Mouse (Mus musculus) G1E (cell line): ENCODE measurements around the gene Rcn3. TPM values are rescaled to one million over a fixed set of nuclear protein-coding genes. Genes with fewer than 3 reads are reported as not detected.
A peak's percentile ranks its signal among the peaks of the same experiment; 100 is the strongest.
"Not testable (repeated sequence)": the region's sequence is repeated elsewhere in the genome, so short reads cannot be mapped to it uniquely, and the experiment has no call there.

Experiments used
- ATAC-seq: 2 replicates; pipeline ENCODE4 v1.8.0; 2016; ENCODE audit warnings: mild to moderate bottlenecking; ENCODE audit not compliant: insufficient number of reproducible peaks, poor library complexity, low FRiP score, severe bottlenecking; ENCODE audit errors: extremely low read depth
- DNase-seq: peaks from one replicate; pipeline ENCODE4 v3.0.0; 2012; ENCODE audit warnings: low spot score
- H3K27me3 ChIP-seq: 2 replicates; pipeline ENCODE4 v1.6.1; 2012; ENCODE audit warnings: mild to moderate bottlenecking, low read length, inconsistent platforms; ENCODE audit not compliant: insufficient read depth
- H3K36me3 ChIP-seq: replicated peaks from 2 replicates; pipeline ENCODE3; 2012; ENCODE audit warnings: mild to moderate bottlenecking, inconsistent platforms
- H3K4me1 ChIP-seq: 2 replicates; pipeline ENCODE4 v1.6.1; 2012; ENCODE audit warnings: low read depth, low read length, inconsistent platforms, mixed read lengths; ENCODE audit not compliant: insufficient read depth
- H3K4me3 ChIP-seq: 2 replicates; pipeline ENCODE4 v1.5.1; 2012; ENCODE audit warnings: low read depth, mild to moderate bottlenecking, inconsistent platforms, low read length, moderate library complexity, mixed read lengths
- H3K9me3 ChIP-seq: replicated peaks from 2 replicates; pipeline ENCODE4 v1.6.1; 2012; ENCODE audit warnings: inconsistent platforms
- CTCF ChIP-seq: IDR thresholded peaks from 2 replicates; pipeline ENCODE4 v1.5.1; 2012; ENCODE audit warnings: low read depth, low read length, inconsistent platforms, mixed read lengths
- GATA1 ChIP-seq: IDR thresholded peaks from 2 replicates; pipeline ENCODE4 v1.6.1; 2012; ENCODE audit warnings: borderline replicate concordance, low read length, inconsistent platforms, mixed read lengths
- GATA2 ChIP-seq: IDR thresholded peaks from 2 replicates; pipeline ENCODE4 v1.6.1; 2012; ENCODE audit warnings: low read depth, low read length, inconsistent platforms, borderline replicate concordance
- POLR2AphosphoS5 ChIP-seq: IDR thresholded peaks from 2 replicates; pipeline ENCODE4 v1.6.1; 2012; ENCODE audit warnings: low read depth, low read length, inconsistent platforms; ENCODE audit not compliant: insufficient replicate concordance
- TAL1 ChIP-seq: conservative IDR thresholded peaks from 2 replicates; pipeline ENCODE4 v1.6.1; 2012; ENCODE audit warnings: low read depth, low read length, inconsistent platforms, mixed read lengths
- polyA plus RNA-seq: library from polyadenylated mRNA; stranded (reverse); fragments of >175 nt; gene quantifications from 2 replicates; pipeline ENCODE4 v1.2.3, GENCODE M21; 2012
- total RNA-seq, 2 experiments: library from RNA; stranded (forward) in 1 of 2; stranded (reverse) in 1 of 2; fragments of 200-1000 nt in 1 of 2; fragments of >200 nt in 1 of 2; fragmentation: Nextera tagmentation in 1 of 2; gene quantifications; 2 replicates each; pipeline ENCODE4 v1.2.3; 2014 to 2017

Rcn3 gene
- total and polyA plus RNA-seq, 3 experiments: 0.31 TPM; not detected in 2

DNA sequence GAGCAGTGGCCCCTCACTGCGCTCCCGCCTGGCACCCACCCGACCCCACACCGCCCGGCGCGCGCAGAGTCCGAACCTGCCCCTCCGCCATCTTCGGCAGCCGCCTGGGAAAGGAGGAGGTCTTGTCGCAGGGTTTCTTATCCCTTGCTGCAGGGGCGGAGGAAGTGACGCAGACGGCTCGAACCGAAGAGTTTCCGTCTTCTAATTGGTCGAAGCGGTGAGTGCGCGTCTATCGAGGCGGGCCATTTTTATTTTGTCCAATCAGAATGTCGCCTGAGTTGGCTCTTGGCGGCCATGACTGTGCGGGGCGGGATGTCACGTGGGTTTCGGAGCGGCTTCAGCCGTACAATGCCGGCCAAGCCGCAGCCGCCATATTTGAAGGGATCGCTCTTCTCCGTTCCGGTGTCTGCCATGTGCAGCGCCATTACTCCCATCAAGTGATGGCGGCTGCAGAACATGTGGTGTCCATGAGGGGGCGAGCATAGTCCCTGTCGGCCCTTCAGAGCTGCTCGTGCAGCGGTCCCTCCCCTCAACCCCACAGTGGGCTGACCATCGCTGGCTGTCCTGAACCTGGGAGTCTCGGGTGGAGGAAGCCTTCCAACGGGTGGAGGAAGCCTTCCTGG, 36.7 kb upstream of the Rcn3 start, which contains the start of gene Rpl13a:
Rpl13a (minus strand) TSS at position 138 of the 623 bp plus-strand sequence.
- Histone ChIP-seq H3K4me3 (peak within 1 kb of the TSS; percentile 93), H3K4me1 (peaks cover 67% of the 10 kb centered on the region), H3K9me3 (peaks cover 3% of the 10 kb centered on the region; the same call in 1 of the 2 replicates), H3K27me3 (no peaks in the 10 kb centered on the region), H3K36me3 (peaks cover 71% of the 10 kb centered on the region)
- ATAC-seq (peak; percentile 66), DNase-seq (peak; percentile 99)
- TF ChIP-seq CTCF (peak; percentile 82), TAL1 (no peak), POLR2AphosphoS5 (0 out of 2 replicates have a peak, but pooled peaks have one; percentile 15)

DNA sequence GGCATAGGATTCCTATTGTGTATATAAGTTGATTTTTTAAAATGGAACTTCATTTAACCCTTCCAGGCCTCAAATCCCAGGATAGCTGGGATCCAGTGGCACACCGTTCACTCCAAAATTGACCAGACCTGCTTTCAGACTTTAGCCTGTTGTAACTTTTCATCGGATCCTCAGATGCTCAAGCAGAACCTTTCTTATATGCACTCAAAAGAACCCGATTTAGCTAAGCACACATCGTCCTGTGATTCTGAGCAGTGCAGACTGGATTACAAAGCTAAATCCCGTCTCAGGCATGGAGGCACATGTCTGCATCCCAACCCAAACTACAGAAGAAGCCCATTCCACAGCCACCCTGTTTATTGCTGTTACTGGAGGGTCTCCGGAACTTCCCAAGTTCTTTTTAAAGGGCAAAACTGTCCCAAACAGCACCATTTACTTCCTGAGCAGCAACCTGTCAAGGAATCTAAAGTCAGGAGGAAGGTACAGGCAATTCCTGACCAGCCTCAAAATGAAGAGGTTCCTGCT, 35.7 kb upstream of the Rcn3 start:
- no peak for DNase-seq
- Histone ChIP-seq H3K9me3 (no peaks in the 10 kb centered on the region), H3K27me3 (no peaks in the 10 kb centered on the region), H3K36me3 (peaks cover 71% of the 10 kb centered on the region), H3K4me1 (peaks cover 66% of the 10 kb centered on the region), H3K4me3 (peak overlapping the region; percentile 93)
- TF ChIP-seq TAL1: no peak
- ATAC-seq: no peak

DNA sequence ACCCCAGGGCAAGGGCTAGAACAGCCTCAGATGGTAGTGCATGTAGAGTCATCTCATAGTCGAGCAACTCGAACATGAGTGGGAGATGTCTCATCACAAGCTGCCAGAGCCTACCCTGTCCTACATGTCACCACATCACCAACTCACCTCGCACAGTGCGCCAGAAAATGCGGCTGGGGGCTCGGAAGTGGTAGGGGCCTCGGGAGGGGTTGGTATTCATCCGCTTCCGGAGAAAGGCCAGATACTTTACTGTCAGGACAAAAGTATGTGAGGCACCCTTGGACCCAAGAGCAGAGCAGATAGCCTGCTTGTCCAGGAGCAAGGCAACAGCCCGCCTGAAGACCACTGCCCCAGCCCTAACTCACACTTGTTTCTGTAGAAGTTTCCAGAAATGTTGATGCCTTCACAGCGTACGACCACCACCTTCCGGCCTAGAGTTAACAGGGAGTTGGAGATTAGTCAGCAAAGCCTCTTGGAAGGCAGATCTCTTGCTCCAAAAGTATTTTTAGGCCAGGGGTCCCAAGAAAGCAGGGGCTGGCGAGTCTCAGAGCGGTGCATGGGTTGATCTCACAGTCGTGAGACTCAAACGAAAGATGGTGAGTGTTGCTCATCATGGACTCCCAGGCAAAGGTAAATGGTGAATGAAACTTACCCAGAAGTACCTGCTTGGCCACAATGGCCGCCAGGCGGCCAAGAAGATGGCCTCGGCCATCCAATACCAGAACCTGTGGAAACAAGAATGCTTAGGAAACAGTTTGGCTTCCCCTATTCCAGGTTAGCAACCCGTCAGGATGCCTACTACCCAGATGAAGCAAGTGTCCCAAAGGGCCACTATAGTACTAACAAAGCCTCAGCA, 35.1 kb upstream of the Rcn3 start:
- no peaks in the 10 kb centered on the region for H3K9me3 ChIP-seq
- peaks cover 66% of the 10 kb centered on the region for H3K4me1 ChIP-seq
- DNase-seq: no peak
- ATAC-seq: no peak
- H3K27me3 ChIP-seq: no peaks in the 10 kb centered on the region
- H3K4me3 ChIP-seq: peak overlapping the region; percentile 93
- no peak for TF ChIP-seq GATA1
- no peak for TF ChIP-seq TAL1
- no peak for TF ChIP-seq POLR2AphosphoS5
- no peak for TF ChIP-seq GATA2
- H3K36me3 ChIP-seq: peaks cover 71% of the 10 kb centered on the region

DNA sequence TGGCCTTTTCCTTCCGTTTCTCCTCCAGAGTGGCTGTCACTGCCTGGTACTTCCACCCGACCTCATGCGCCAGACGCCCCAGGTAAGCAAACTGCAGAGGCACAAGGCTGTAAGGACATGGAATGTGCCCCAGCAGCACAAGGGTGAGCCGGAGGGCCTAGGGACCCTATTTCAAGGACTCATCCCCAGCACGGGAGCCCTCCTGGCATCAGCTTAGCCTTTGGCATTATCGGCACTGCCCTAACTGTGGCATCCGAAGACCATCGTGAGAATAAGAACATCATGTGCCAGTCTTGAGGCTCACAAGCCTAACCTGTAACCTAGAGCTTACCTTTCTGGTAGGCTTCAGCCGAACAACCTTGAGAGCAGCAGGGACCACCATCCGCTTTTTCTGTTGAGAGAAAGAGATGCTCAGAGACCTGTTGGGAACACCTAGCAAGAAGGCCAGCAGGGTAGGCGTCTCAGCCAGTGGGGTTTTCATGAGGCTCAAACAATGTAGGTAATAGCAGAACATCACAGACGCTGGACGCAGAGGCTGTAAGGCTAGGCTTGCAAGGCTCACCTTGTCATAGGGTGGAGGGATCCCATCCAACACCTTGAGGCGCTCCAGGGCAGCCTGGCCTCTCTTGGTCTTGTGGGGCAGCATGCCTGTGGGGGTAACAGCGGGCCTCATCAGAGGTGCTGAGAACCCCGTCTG, 34.3 kb upstream of the Rcn3 start:
- DNase-seq (no peak), ATAC-seq (no peak)
- Histone ChIP-seq H3K4me3 (peak overlapping the region; percentile 93), H3K36me3 (peaks cover 71% of the 10 kb centered on the region), H3K9me3 (no peaks in the 10 kb centered on the region), H3K27me3 (no peaks in the 10 kb centered on the region), H3K4me1 (peaks cover 68% of the 10 kb centered on the region)
- no peak for TF ChIP-seq GATA1
- TF ChIP-seq POLR2AphosphoS5: no peak
- no peak for TF ChIP-seq CTCF

DNA sequence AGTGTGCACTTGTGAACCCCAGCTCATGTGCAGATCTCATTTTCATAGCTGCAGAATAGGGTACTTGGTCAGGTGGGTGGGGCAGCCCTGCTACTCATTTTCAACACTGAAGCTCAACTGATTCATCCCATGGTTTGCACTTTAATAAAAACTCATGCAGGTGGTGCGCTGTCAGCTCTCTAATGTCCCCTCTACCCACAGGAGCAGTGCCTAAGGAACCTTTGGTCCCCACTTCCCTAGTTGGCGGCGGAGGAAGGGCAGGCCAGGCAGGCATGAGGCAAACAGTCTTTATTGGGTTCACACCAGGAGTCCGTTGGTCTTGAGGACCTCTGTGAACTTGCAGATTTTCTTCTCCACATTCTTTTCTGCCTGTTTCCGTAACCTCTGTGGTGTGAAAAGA, 33.6 kb upstream of the Rcn3 start:
- peak overlapping the region; percentile 93 for H3K4me3 ChIP-seq

DNA sequence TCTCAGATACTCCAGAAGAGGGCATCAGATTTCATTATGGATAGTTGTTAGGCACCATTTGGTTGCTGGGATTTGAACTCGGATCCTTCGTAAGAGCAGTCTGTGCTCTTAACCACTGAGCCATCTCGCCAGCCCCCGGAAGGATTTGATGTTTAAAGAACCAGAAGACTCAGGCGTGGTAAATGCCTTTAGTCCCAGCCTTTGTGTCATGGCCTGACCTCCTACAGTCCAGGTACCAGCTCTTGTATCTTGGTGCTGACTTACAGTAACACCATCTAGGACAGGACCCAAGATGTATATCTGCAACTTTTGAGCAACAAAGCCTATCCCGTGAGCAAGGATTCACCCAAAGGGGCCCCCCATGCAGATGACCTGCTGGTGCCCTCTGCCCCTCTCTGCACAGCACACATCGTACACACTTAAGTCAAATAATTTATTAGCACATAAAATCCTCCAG, 33.2 kb upstream of the Rcn3 start:
- ATAC-seq: no peak
- H3K27me3 ChIP-seq: no peaks in the 10 kb centered on the region
- peaks cover 71% of the 10 kb centered on the region for H3K4me1 ChIP-seq
- DNase-seq: no peak
- H3K9me3 ChIP-seq: no peaks in the 10 kb centered on the region
- peak overlapping the region; percentile 93; the same call in 1 of the 2 replicates for H3K4me3 ChIP-seq
- H3K36me3 ChIP-seq: peaks cover 73% of the 10 kb centered on the region
- no peak for TF ChIP-seq CTCF
- TF ChIP-seq TAL1: no peak
- TF ChIP-seq POLR2AphosphoS5: no peak
- no peak for TF ChIP-seq GATA1
- TF ChIP-seq GATA2: no peak

More for the DNA sequence above, 33.6 kb upstream of the Rcn3 start:
- H3K9me3 ChIP-seq, ATAC-seq, H3K27me3 ChIP-seq, DNase-seq: not testable (repeated sequence)
- peaks cover 68% of the 10 kb centered on the region for H3K4me1 ChIP-seq
- peaks cover 71% of the 10 kb centered on the region for H3K36me3 ChIP-seq
